Mouse (Mus musculus): ENCODE measurements around the gene Hoxa6. TPM values are rescaled to one million over a fixed set of nuclear protein-coding genes. Genes with fewer than 3 reads are reported as not detected.

Gene Hoxa6
- 34.7 and 34.9 TPM in 2 replicates for polyA plus RNA-seq (2016; fragmentation: Nextera tagmentation; extraction: Ambion mirVana)

DNA sequence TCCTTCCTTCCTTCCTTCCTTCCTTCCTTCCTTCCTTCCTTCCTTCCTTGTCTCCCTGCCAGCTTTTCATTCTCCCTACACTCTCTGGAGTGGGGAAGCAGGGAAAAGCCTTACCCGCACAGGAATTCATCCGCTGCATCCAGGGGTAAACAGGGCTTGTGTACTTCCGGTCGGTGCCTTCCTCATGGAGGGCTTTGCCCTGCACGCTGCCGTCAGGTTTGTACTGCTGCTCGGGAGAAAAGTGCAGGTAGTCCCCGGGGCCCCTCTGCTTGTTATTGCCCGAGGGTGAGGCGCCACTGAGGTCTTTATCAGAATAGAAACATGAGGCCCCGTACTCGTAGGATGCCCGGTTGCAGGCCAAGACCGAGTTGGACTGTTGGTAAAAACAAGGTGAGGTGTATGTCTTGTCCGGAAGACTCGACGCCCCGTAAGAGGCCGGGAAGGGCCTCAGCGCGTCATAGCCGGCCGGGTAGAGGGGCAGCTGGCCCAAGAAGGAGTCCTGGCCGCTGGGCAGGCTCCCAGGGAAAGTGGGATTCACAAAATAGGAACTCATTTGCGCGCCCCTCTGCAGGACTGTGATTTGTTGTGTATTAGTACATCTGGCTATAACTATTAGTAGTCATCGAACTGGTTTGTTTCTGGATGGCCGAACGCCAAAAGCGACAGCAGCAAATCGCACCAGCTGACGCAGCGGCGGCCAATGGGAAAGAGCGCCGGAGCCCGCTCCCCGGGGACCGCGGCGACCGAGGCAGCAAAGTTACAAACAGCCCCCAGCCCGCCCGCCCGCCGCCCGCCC, at the start of gene Hoxa6:
TSS of gene Hoxa6 (minus strand) at position 651 of the 796 bp plus-strand sequence.
- peaks cover 41% of the 10 kb centered on the region for H3K4me1 ChIP-seq
- H3K4me2 ChIP-seq (replicated peaks): peak within 1 kb of the TSS; percentile 99
- H3K27ac ChIP-seq: peak within 1 kb of the TSS; percentile 99
- peak within 1 kb of the TSS; percentile 92 for H3K4me3 ChIP-seq
- H3K27me3 ChIP-seq (replicated peaks): no peaks in the 10 kb centered on the region
- WGBS: under 1% methylated on average over 47 of the region's 47 CpGs
- peak within 1 kb of the TSS; percentile 100 for H3K9ac ChIP-seq
- no peaks in the 10 kb centered on the region for H3K9me3 ChIP-seq
- ATAC-seq (ENCODE audit: low FRiP score, low read depth): no peak
- H3K36me3 ChIP-seq: peaks cover 27% of the 10 kb centered on the region

GRCm38 (mm10) chr6:52256956-52257355, 48.4 kb upstream of the Hoxa6 start:
- no peak for ATAC-seq (ENCODE audit: low FRiP score, low read depth)
- Histone ChIP-seq H3K36me3 (no peaks in the 10 kb centered on the region), H3K9ac (no peak overlapping the region), H3K27me3 (replicated peaks) (peaks cover 85% of the 10 kb centered on the region), H3K4me1 (peaks cover 16% of the 10 kb centered on the region), H3K27ac (no peak overlapping the region), H3K9me3 (no peaks in the 10 kb centered on the region), H3K4me3 (no peak overlapping the region), H3K4me2 (replicated peaks) (no peak overlapping the region)
- WGBS: under 1% methylated on average over 6 of the region's 6 CpGs

- Histone ChIP-seq H3K27ac (no peak overlapping the region), H3K4me2 (replicated peaks) (peak overlapping the region; percentile 50), H3K36me3 (no peaks in the 10 kb centered on the region), H3K4me3 (peak overlapping the region; percentile 15), H3K4me1 (no peaks in the 10 kb centered on the region), H3K9me3 (no peaks in the 10 kb centered on the region), H3K9ac (0 out of 2 replicates have a peak overlapping the region, but pooled peaks have one; percentile 30), H3K27me3 (replicated peaks) (peaks cover 88% of the 10 kb centered on the region)
- WGBS: under 1% methylated on average over 59 of the region's 59 CpGs
- ATAC-seq (ENCODE audit: low FRiP score, low read depth): no peak
Measured at GRCm38 (mm10) chr6:52253511-52254500, 45.3 kb upstream of the Hoxa6 start.

DNA sequence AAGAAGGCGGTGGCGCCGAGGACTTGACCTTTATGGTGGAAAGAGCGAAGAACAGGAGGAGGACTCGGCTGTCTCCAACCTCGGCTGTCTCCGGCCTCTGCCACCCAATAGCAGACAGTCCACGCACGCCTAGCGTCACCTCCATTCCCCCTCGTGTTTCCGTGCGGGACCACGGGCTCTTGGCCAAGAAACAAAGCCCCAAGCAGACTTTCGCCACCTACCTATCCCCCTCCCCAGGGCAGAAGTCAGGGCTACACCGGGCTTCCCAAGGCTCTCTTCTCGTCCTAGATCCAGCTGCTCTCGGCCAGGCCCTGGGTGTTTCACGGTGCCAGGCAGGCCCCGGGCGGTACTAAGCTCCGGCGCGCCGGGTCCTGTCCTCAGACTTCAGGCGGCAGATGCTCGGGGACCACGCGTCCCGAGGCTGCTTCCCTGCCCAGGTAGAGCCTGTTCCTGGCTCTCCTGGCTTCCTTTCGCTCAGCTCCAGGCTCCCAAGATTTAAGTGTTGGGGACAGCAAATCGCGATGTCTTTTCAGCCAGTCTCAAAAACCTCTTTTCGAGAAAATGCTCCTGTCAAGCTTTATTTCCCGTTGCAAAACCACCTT, 44.4 kb upstream of the Hoxa6 start:
- Histone ChIP-seq H3K4me2 (replicated peaks) (peak overlapping the region; percentile 50), H3K9me3 (no peaks in the 10 kb centered on the region), H3K4me1 (no peaks in the 10 kb centered on the region; the same call in 1 of the 2 replicates), H3K9ac (peak overlapping the region; percentile 30), H3K27me3 (replicated peaks) (peaks cover 89% of the 10 kb centered on the region), H3K27ac (no peak overlapping the region), H3K4me3 (peak overlapping the region; percentile 15), H3K36me3 (no peaks in the 10 kb centered on the region)
- 0 out of 2 replicates have a peak, but pooled peaks have one; percentile 44 for ATAC-seq (ENCODE audit: low FRiP score, low read depth)
- 1% methylated on average over 35 of the region's 35 CpGs for WGBS

DNA sequence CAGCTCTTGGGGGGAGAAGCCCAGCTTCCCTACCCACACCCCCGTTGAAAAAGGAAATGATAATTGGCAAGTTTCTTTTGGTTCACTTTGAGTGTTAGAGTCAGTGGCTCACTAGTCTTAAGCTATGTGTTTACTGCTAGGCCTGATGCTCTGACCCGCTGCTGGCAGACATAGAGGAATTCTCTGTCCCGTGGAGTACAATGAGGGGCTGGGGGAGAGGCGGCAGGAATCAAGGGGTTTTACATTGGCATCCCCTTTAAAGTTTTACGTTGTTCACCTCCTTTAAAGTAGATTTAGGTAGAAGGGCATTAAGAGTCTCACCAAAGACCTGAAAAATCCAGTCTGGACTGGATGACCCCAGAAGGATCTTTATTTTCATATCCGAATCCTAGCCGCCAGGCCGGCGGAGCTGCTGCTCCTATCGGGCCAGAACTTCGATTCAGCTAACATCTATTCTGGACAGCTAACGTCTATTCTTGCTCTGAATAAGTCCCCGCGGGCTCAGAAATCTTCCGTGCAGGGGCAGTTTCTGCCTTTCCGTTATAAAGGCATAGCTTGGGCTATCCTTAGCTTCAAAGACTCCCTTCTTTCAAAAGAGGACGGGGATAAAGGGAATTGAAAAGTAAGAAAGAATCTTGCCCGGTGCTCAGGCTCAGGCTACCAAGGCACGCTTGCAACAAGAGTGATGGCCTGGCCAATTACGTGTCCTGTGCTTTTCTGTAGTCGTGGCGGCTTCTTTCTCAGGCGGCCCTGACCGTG, 43.7 kb upstream of the Hoxa6 start:
- Histone ChIP-seq H3K27me3 (replicated peaks) (peaks cover 88% of the 10 kb centered on the region), H3K9ac (no peak overlapping the region; the same call in 1 of the 2 replicates), H3K4me3 (peak overlapping the region; percentile 15), H3K27ac (no peak overlapping the region), H3K4me1 (no peaks in the 10 kb centered on the region; the same call in 1 of the 2 replicates), H3K4me2 (replicated peaks) (peak overlapping the region; percentile 50), H3K36me3 (no peaks in the 10 kb centered on the region), H3K9me3 (no peaks in the 10 kb centered on the region)
- no peak for ATAC-seq (ENCODE audit: low FRiP score, low read depth)
- 2% methylated on average over 24 of the region's 24 CpGs for whole genome bisulfite sequencing

DNA sequence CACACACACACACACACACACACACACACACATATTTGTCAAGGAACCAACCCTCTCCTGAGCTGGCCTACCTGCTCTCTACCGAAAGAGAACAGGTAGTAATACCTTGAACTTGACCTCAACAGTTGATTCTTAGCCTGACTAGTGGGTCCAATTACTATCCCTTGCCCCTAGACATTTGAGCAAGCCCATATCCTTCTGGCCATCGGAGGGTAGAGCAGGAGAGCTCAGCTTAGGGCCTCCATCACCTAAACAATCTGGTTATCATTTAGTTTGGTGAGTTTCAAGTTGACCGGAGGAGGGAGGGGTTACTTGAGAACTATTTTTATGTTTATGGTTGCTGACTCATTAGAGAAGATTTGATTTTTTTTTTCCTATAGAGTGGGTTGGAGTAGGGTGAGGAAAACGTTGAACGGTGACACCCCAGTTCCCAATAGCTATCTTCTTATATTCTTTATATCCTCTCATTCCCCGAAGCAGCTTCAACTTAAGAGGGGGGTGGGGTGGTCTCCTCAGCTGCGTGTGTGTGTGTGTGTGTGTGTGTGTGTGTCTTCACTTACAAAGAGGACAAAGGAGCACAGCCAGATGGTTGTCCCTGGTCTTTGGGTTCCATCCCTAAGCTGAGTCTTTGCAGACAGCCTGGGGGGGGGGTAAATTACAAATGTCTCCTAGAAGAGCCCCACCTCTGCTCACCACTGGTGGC, 42.8 kb upstream of the Hoxa6 start:
- Histone ChIP-seq H3K27ac (no peak overlapping the region), H3K36me3 (no peaks in the 10 kb centered on the region), H3K4me1 (no peaks in the 10 kb centered on the region; the same call in 1 of the 2 replicates), H3K9me3 (no peaks in the 10 kb centered on the region), H3K4me2 (replicated peaks) (peak overlapping the region; percentile 50), H3K27me3 (replicated peaks) (peaks cover 91% of the 10 kb centered on the region), H3K9ac (no peak overlapping the region), H3K4me3 (peak overlapping the region; percentile 15; the same call in 1 of the 2 replicates)
- ATAC-seq (ENCODE audit: low FRiP score, low read depth): no peak
- WGBS: 6% methylated on average over 7 of the region's 7 CpGs

GRCm38 (mm10) chr6:52249826-52250225, 41.3 kb upstream of the Hoxa6 start:
- 6% methylated on average over 4 of the region's 4 CpGs for WGBS
- no peaks in the 10 kb centered on the region; the same call in 1 of the 2 replicates for H3K4me1 ChIP-seq
- no peak overlapping the region for H3K4me3 ChIP-seq
- H3K4me2 ChIP-seq (replicated peaks): peak overlapping the region; percentile 50
- peaks cover 90% of the 10 kb centered on the region for H3K27me3 ChIP-seq (replicated peaks)
- ATAC-seq (ENCODE audit: low FRiP score, low read depth): no peak
- H3K27ac ChIP-seq: no peak overlapping the region
- H3K9me3 ChIP-seq: no peaks in the 10 kb centered on the region
- no peaks in the 10 kb centered on the region for H3K36me3 ChIP-seq
- peak overlapping the region; percentile 43 for H3K9ac ChIP-seq

DNA sequence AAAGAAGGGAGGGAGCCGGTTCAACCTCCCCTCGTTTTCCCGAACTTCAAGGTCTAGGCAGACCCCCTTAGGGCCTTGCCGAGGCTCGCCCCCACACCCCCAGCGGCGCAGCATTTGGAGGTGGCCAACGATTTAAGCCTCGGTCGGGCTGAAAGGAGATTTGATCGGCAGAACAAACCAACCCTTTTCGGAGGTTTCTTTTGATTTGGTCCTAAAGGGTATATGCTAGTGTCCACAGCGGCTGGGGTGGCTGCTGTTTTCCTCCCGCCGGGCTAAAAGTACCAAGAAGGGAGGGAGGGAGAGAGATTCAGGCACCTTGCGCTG, 40.9 kb upstream of the Hoxa6 start:
- peaks cover 92% of the 10 kb centered on the region for H3K27me3 ChIP-seq (replicated peaks)
- peak overlapping the region; percentile 50 for H3K4me2 ChIP-seq (replicated peaks)
- H3K27ac ChIP-seq: no peak overlapping the region
- H3K4me1 ChIP-seq: no peaks in the 10 kb centered on the region; the same call in 1 of the 2 replicates
- no peaks in the 10 kb centered on the region for H3K36me3 ChIP-seq
- no peak for ATAC-seq (ENCODE audit: low FRiP score, low read depth)
- no peaks in the 10 kb centered on the region for H3K9me3 ChIP-seq
- H3K9ac ChIP-seq: peak overlapping the region; percentile 43
- peak overlapping the region; percentile 18 for H3K4me3 ChIP-seq
- under 1% methylated on average over 16 of the region's 16 CpGs for WGBS

- no peaks in the 10 kb centered on the region for H3K9me3 ChIP-seq
- H3K4me2 ChIP-seq (replicated peaks): peak overlapping the region; percentile 50
- peak overlapping the region; percentile 18 for H3K4me3 ChIP-seq
- no peaks in the 10 kb centered on the region for H3K36me3 ChIP-seq
- 0 out of 2 replicates have a peak overlapping the region, but pooled peaks have one; percentile 50 for H3K27ac ChIP-seq
- H3K4me1 ChIP-seq: no peaks in the 10 kb centered on the region; the same call in 1 of the 2 replicates
- H3K27me3 ChIP-seq (replicated peaks): peaks cover 92% of the 10 kb centered on the region
- H3K9ac ChIP-seq: peak overlapping the region; percentile 43
- no peak for ATAC-seq (ENCODE audit: low FRiP score, low read depth)
- 2% methylated on average over 27 of the region's 27 CpGs for WGBS
Measured at GRCm38 (mm10) chr6:52248638-52249414, 40.3 kb upstream of the Hoxa6 start.
